Mouse (Mus musculus) embryonic facial prominence, embryonic 10.5 days (tissue): Measurements from ENCODE around the gene Vps45. TPM values are rescaled to one million over a fixed set of nuclear protein-coding genes. Genes with fewer than 3 reads are reported as not detected.
"Not testable (repeated sequence)": the region's sequence is repeated elsewhere in the genome, so short reads cannot be mapped to it uniquely, and the experiment has no call there.

Experiments
- DNase-seq: peaks from one replicate; pipeline ENCODE4 v3.0.0-alpha.2; 2017; ENCODE audit warnings: low spot score
- H3K27ac ChIP-seq: fragments of 300-500 bp; sonication (generic); replicated peaks from 2 replicates; pipeline ENCODE4 v1.5.1; 2016; ENCODE audit warnings: mild to moderate bottlenecking
- H3K27me3 ChIP-seq: fragments of 300-500 bp; sonication (generic); replicated peaks from 2 replicates; pipeline ENCODE4 v1.6.1; 2016; ENCODE audit warnings: low read depth, mild to moderate bottlenecking; ENCODE audit not compliant: poor library complexity, severe bottlenecking
- H3K36me3 ChIP-seq: fragments of 300-500 bp; sonication (generic); replicated peaks from 2 replicates; pipeline ENCODE4 v1.6.1; 2016; ENCODE audit warnings: mild to moderate bottlenecking, moderate library complexity
- H3K4me1 ChIP-seq: fragments of 300-500 bp; sonication (generic); 2 replicates; pipeline ENCODE4 v1.6.1; 2016
- H3K4me3 ChIP-seq: fragments of 300-500 bp; sonication (generic); 2 replicates; pipeline ENCODE4 v1.5.1; 2016; ENCODE audit warnings: mild to moderate bottlenecking, moderate library complexity
- H3K9me3 ChIP-seq: fragments of 300-500 bp; sonication (generic); 2 replicates; pipeline ENCODE4 v1.6.1; 2016; ENCODE audit warnings: mild to moderate bottlenecking
- WGBS: fragments of 180-500 bp; shearing (Covaris S2); methylation state at CpG from one replicate; pipeline ENCODE4 v1.1.7; 2016; 5-methylcytosine and 5-hydroxymethylcytosine counted together
- polyA plus RNA-seq: library from polyadenylated mRNA; unstranded; fragments of >200 nt; fragmentation: Nextera tagmentation; extraction: Ambion mirVana; gene quantifications from 2 replicates; pipeline ENCODE4 v1.2.1, GENCODE M21; 2016

The Vps45 gene
- polyA plus RNA-seq, 1 experiment from 2014 or later, result 26.5 TPM

DNA sequence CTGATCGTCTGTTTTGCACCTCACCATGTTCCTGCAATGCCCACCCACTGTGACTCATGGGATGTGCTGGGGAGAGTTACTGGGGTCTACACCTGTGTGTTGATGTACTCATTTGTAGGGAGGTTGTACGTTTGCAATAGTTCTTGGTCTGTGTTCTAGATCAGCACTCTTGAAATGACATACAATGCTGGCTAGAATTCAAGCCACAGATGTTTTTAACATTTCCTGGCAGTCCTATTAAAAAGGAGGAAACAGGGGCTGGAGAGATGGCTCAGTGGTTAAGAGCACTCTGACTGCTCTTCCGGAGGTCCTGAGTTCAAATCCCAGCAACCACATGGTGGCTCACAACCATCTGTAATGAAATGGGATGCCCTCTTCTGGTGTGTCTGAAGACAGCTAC is 104.7 kb downstream of the Vps45 start:
- Histone ChIP-seq H3K27me3 (no peaks in the 10 kb centered on the region), H3K4me1 (peaks cover 5% of the 10 kb centered on the region; the same call in 1 of the 2 replicates), H3K4me3 (no peak overlapping the region), H3K27ac (no peak overlapping the region), H3K9me3 (no peaks in the 10 kb centered on the region; the same call in 1 of the 2 replicates), H3K36me3 (peaks cover 8% of the 10 kb centered on the region)
- no peak for DNase-seq
- WGBS, result 81% methylated on average over 3 of the region's 3 CpGs

DNA sequence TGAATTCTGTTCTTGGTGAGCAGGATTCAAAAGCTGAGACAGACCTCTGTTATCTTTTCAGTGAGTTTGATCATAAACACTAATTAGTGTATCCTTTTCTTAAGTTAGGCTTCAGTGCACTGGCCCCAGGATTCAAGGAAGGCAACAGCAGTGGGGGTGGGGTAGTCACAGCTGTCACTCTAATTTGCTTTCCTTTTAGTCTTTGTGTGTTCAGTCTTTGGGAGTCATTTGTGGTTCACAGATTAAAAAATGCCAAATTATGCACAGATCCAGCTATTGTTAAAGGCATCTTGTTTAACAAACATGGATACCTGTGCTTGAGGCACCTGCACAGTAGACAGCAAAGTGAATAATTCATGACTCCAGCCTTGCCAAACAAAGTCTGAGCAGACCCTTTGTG is 105.2 kb downstream of the Vps45 start:
- DNase-seq, result no peak
- no peak overlapping the region for H3K27ac ChIP-seq

DNA sequence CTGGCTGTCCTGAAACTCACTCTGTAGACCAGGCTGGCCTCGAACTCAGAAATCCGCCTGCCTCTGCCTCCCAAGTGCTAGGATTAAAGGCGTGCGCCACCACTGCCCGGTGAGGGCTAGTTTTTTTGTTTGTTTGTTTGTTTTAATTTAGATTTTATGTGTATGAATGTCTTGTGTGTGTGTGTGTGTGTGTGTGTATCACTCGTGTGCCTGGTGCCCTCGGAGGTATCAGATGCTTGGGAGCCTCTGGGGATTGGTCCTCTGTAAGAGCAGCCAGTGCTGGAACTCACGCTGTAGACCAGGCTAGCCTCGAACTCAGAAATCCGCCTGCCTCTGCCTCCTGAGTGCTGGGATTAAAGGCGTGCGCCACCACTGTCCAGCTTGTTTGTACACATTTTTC is 106.7 kb downstream of the Vps45 start:
- not testable (repeated sequence) for H3K4me1 ChIP-seq

More for the DNA sequence above, 105.2 kb downstream of the Vps45 start:
- Histone ChIP-seq H3K36me3 (peaks cover 13% of the 10 kb centered on the region), H3K27me3 (no peaks in the 10 kb centered on the region), H3K9me3 (no peaks in the 10 kb centered on the region; the same call in 1 of the 2 replicates), H3K4me3 (no peak overlapping the region), H3K4me1 (peaks cover 5% of the 10 kb centered on the region; the same call in 1 of the 2 replicates)

DNA sequence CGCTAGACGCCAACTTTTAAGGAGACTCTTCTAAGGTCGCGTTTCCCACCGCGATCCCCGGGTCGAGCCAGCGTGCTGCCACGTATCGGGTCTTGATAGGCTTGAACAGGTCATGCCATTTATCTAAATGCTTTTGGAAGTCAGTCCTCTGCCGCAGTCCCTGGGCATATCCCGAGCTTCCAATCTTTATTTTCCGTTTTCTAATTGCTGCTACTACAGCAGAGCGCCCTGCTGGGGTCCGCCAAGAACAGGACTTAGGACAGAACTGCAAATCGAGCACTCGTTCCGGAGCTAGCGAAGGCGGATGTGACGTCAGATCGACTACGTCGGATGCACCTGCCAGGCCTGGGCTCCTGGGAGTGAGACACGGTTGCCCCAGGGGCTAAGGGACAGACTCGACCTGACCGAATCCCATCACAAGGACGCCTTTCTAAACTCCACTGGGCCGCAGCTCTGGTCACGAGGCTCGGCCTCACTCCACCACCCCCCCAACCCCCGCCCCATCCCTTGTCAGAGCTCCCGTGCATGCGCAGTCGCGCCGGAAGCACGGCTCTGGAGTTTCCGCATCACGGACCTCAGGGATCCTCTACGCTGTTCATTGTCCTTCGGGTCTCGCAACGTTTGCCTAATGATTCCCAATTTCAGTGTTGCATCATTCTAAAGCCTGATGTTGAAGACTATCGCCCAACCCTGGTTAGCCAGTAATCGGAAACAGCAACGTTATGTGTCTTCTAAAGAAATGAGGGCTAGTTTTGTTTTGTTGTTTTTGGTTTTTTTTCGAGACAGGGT is 107.3 kb downstream of the Vps45 start:
- whole genome bisulfite sequencing, result 2% methylated on average over 49 of the region's 49 CpGs

More for the DNA sequence above, 106.7 kb downstream of the Vps45 start:
- H3K9me3 ChIP-seq, DNase-seq, H3K27me3 ChIP-seq: not testable (repeated sequence)
- 70% methylated on average over 12 of the region's 12 CpGs for WGBS
- peak overlapping the region; percentile 63 for H3K4me3 ChIP-seq
- peaks cover 27% of the 10 kb centered on the region for H3K36me3 ChIP-seq
- peak overlapping the region; percentile 92 for H3K27ac ChIP-seq

More for the DNA sequence above, 107.3 kb downstream of the Vps45 start:
- Histone ChIP-seq H3K4me1 (peaks cover 5% of the 10 kb centered on the region; the same call in 1 of the 2 replicates), H3K4me3 (peak overlapping the region; percentile 63), H3K9me3 (no peaks in the 10 kb centered on the region; the same call in 1 of the 2 replicates), H3K36me3 (peaks cover 33% of the 10 kb centered on the region), H3K27ac (peak overlapping the region; percentile 92), H3K27me3 (no peaks in the 10 kb centered on the region)
- DNase-seq, result peak; percentile 89

Other genes with a start within 250 kb of the Vps45 start
- 24.0 and 25.7 TPM in 2 replicates for gene Rprd2, start 239.6 kb downstream of the Vps45 start, polyA plus RNA-seq
- 74.5 and 75.6 TPM in 2 replicates for gene Prpf3, start 202.6 kb downstream of the Vps45 start, polyA plus RNA-seq
- gene Mrps21, start 186.9 kb downstream of the Vps45 start, polyA plus RNA-seq, result 374 and 377 TPM in 2 replicates
- 11.5 and 13.4 TPM in 2 replicates for gene Ciart, start 176.2 kb downstream of the Vps45 start, polyA plus RNA-seq
- 7.6 and 10.2 TPM in 2 replicates for gene BC028528, start 166.5 kb downstream of the Vps45 start, polyA plus RNA-seq
- gene Aph1a, start 164.5 kb downstream of the Vps45 start, polyA plus RNA-seq, result 33.4 and 36.1 TPM in 2 replicates
- 120 and 133 TPM in 2 replicates for gene Car14, start 153.8 kb downstream of the Vps45 start, polyA plus RNA-seq
- 369 and 371 TPM in 2 replicates for gene Anp32e, start 129.2 kb downstream of the Vps45 start, polyA plus RNA-seq
- 73.2 and 78.5 TPM in 2 replicates for gene Plekho1, start 62.5 kb downstream of the Vps45 start, polyA plus RNA-seq
- 20.8 and 21.7 TPM in 2 replicates for gene Otud7b, start 46.1 kb upstream of the Vps45 start, polyA plus RNA-seq
- gene Mtmr11, start 103.5 kb upstream of the Vps45 start, polyA plus RNA-seq, result 8.0 and 12.5 TPM in 2 replicates
- gene Sf3b4, start 113.9 kb upstream of the Vps45 start, polyA plus RNA-seq, result 299 and 302 TPM in 2 replicates
- 3.0 and 3.9 TPM in 2 replicates for gene Sv2a, start 122.7 kb upstream of the Vps45 start, polyA plus RNA-seq
- gene Bola1, start 161.2 kb upstream of the Vps45 start, polyA plus RNA-seq, result 76.4 and 80.4 TPM in 2 replicates
- gene Hist2h2ab, start 161.4 kb upstream of the Vps45 start, polyA plus RNA-seq, result 0.92 and 1.4 TPM in 2 replicates
- 11.7 and 12.5 TPM in 2 replicates for gene Hist2h2ac, start 162.4 kb upstream of the Vps45 start, polyA plus RNA-seq
- gene Hist2h2be, start 162.7 kb upstream of the Vps45 start, polyA plus RNA-seq, result 6.4 and 7.8 TPM in 2 replicates
- 4.9 and 6.6 TPM in 2 replicates for gene Hist2h3c2, start 180.7 kb upstream of the Vps45 start, polyA plus RNA-seq
- gene Hist2h2aa2, start 181.8 kb upstream of the Vps45 start, polyA plus RNA-seq, result 26.6 and 32.1 TPM in 2 replicates
- gene Hist2h2aa1, start 187.0 kb upstream of the Vps45 start, polyA plus RNA-seq, result 4.8 and 8.6 TPM in 2 replicates
- gene Hist2h3c1, start 188.2 kb upstream of the Vps45 start, polyA plus RNA-seq, result 0.52 and 0.81 TPM in 2 replicates
- 12.8 TPM in 2 replicates for gene Hist2h4, start 204.8 kb upstream of the Vps45 start, polyA plus RNA-seq
- 44.4 and 48.2 TPM in 2 replicates for gene Hist2h3b, start 210.2 kb upstream of the Vps45 start, polyA plus RNA-seq
- 5.8 and 11.3 TPM in 2 replicates for gene Hist2h2bb, start 211.3 kb upstream of the Vps45 start, polyA plus RNA-seq
- 1.0 and 1.3 TPM in 2 replicates for gene Fcgr1, start 235.5 kb upstream of the Vps45 start, polyA plus RNA-seq